Mouse (Mus musculus): ENCODE data around the gene Skida1.

Skida1 gene

GRCm38 (mm10) chr2:18017321-18017720 is 31.5 kb downstream of the Skida1 start:
- no peak for DNase-seq (ENCODE audit: low spot score in 2 of 2)

GRCm38 (mm10) chr2:18016639-18017038 is 32.2 kb downstream of the Skida1 start:
- no peak for DNase-seq (ENCODE audit: low spot score in 2 of 2)

DNA sequence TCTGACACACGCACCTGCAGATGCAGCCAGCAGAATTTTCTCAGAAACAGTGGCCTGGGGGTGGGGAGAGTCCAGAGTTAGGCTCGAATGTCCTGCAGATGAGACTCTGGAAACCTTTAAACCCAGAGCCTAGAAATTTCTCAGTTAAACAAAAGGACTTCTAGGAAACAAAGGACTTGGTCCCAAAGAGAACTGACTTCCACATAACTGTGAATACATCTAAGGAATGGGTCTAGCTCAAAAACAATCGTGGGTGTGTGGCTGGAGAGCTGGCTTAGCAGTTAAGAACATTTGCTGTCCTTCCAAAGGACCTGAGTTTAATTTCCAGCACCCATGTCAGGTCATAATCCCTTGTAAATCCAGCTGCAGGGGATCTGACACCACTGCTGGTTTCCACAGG is 33.3 kb downstream of the Skida1 start:
- no peak for DNase-seq (ENCODE audit: low spot score in 2 of 2)

DNA sequence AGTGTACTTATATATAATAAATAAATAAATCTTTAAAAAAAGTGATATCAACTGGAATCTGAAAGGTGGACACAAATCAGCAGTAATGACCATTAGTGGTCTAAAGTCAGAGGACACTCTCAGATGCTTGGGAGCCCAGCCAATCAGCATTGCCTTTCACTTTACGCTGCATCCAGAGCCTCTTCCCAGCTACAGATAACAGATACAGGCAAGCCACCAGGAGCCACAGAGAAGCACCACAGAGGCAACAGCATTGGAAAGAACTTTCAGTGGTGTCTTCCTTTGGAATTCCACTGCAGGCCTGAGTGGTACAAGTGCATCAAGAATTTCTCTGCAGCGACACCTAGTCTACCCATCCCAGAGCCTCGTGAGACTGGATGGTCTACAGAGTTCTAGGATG is 36.0 kb downstream of the Skida1 start:
- no peak for DNase-seq (ENCODE audit: low spot score in 2 of 2)

GRCm38 (mm10) chr2:18011226-18011625 is 37.6 kb downstream of the Skida1 start:
- no peak for DNase-seq (ENCODE audit: low spot score in 2 of 2)

- no peak for DNase-seq (ENCODE audit: low spot score in 2 of 2)
Measured at GRCm38 (mm10) chr2:18005137-18005536, 43.7 kb downstream of the Skida1 start.

DNA sequence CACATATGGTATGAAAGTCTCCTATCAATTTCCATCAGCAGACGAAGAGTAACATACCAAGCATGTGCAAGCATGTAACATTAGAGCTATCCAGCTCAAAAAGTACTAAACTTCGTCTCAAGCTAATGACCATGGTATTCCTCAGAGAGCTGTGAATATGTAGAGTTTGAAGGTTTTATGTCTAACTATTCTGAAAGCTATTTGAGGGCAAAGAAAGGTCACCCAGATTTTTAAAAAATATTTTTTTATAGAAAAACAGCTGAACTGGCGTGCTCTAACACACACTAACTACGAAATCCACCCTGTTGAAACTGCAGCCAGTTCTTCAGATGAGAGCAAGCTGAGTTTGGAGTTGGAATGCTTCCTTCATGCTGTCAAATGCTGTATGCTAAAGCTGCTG is 44.6 kb downstream of the Skida1 start:
- no peak for DNase-seq (ENCODE audit: low spot score in 2 of 2)

- DNase-seq (ENCODE audit: low spot score in 2 of 2): no peak
Measured at GRCm38 (mm10) chr2:18002306-18002705, 46.5 kb downstream of the Skida1 start.

- DNase-seq (ENCODE audit: low spot score in 2 of 2): no peak
Measured at GRCm38 (mm10) chr2:17996858-17997257, 52.0 kb downstream of the Skida1 start, which contains the start of gene H2al2a. H2al2a (minus strand) TSS chr2:17996958.
